Mouse (Mus musculus): ENCODE results near the gene Ripk3. TPM values are rescaled to one million over a fixed set of nuclear protein-coding genes. Genes with fewer than 3 reads are reported as not detected.
"Not testable (repeated sequence)": the region's sequence is repeated elsewhere in the genome, so short reads cannot be mapped to it uniquely, and the experiment has no call there.

Gene Ripk3
- polyA plus RNA-seq, 1 experiment from 2014 or later = 5.9 TPM

- 80% methylated on average over 16 of the region's 16 CpGs for whole genome bisulfite sequencing
- Histone ChIP-seq H3K9me3 (no peaks in the 10 kb centered on the region), H3K4me2 (no peak overlapping the region), H3K9ac (no peak overlapping the region), H3K27ac (no peak overlapping the region), H3K4me3 (replicated peaks) (no peak overlapping the region), H3K27me3 (peaks cover 84% of the 10 kb centered on the region), H3K36me3 (replicated peaks) (no peaks in the 10 kb centered on the region), H3K4me1 (peaks cover 10% of the 10 kb centered on the region)
- no peak for ATAC-seq (ENCODE audit: low FRiP score)
Observed at GRCm38 (mm10) chr14:55769087-55769703, 19.5 kb downstream of the Ripk3 start.

- Histone ChIP-seq H3K36me3 (replicated peaks) (no peaks in the 10 kb centered on the region), H3K27me3 (peaks cover 83% of the 10 kb centered on the region), H3K4me3 (replicated peaks) (no peak overlapping the region), H3K4me1 (peaks cover 10% of the 10 kb centered on the region), H3K4me2 (no peak overlapping the region), H3K9ac (no peak overlapping the region), H3K27ac (no peak overlapping the region), H3K9me3 (no peaks in the 10 kb centered on the region)
- WGBS = 87% methylated on average over 6 of the region's 6 CpGs
- no peak for ATAC-seq (ENCODE audit: low FRiP score)
Observed at GRCm38 (mm10) chr14:55768555-55768954, 20.1 kb downstream of the Ripk3 start.

GRCm38 (mm10) chr14:55767519-55768414 is 20.9 kb downstream of the Ripk3 start:
- Histone ChIP-seq H3K27ac (no peak overlapping the region), H3K36me3 (replicated peaks) (no peaks in the 10 kb centered on the region), H3K9me3 (no peaks in the 10 kb centered on the region), H3K4me3 (replicated peaks) (peak overlapping the region; percentile 42), H3K4me2 (peak overlapping the region; percentile 78), H3K9ac (peak overlapping the region; percentile 59), H3K4me1 (peaks cover 10% of the 10 kb centered on the region), H3K27me3 (peaks cover 86% of the 10 kb centered on the region)
- ATAC-seq (ENCODE audit: low FRiP score) = peak; percentile 75
- WGBS = 11% methylated on average over 52 of the region's 52 CpGs

GRCm38 (mm10) chr14:55765696-55766095 is 23.0 kb downstream of the Ripk3 start, which contains the start of gene Ltb4r1:
Gene Ltb4r1 (plus strand): TSS chr14:55765962.
- no peak for ATAC-seq (ENCODE audit: low FRiP score)
- Histone ChIP-seq H3K36me3 (replicated peaks) (no peaks in the 10 kb centered on the region), H3K4me3 (replicated peaks) (no peak within 1 kb of the TSS), H3K27ac (no peak within 1 kb of the TSS), H3K9ac (no peak within 1 kb of the TSS), H3K4me2 (no peak within 1 kb of the TSS), H3K9me3 (no peaks in the 10 kb centered on the region), H3K27me3 (peaks cover 95% of the 10 kb centered on the region), H3K4me1 (peaks cover 23% of the 10 kb centered on the region)
- WGBS = 69% methylated on average over 4 of the region's 4 CpGs

GRCm38 (mm10) chr14:55763166-55763565 is 25.5 kb downstream of the Ripk3 start:
- Histone ChIP-seq H3K4me1 (peaks cover 22% of the 10 kb centered on the region), H3K9me3 (no peaks in the 10 kb centered on the region), H3K27me3 (peaks cover 77% of the 10 kb centered on the region), H3K27ac (no peak overlapping the region), H3K9ac (no peak overlapping the region), H3K4me2 (no peak overlapping the region), H3K36me3 (replicated peaks) (no peaks in the 10 kb centered on the region), H3K4me3 (replicated peaks) (no peak overlapping the region)
- no peak for ATAC-seq (ENCODE audit: low FRiP score)
- WGBS = 71% methylated on average over 7 of the region's 7 CpGs

- Histone ChIP-seq H3K4me3 (replicated peaks) (peak overlapping the region; percentile 51), H3K4me2 (peak overlapping the region; percentile 94), H3K9me3 (no peaks in the 10 kb centered on the region), H3K36me3 (replicated peaks) (no peaks in the 10 kb centered on the region), H3K27ac (no peak overlapping the region), H3K4me1 (peaks cover 13% of the 10 kb centered on the region), H3K9ac (peak overlapping the region; percentile 59), H3K27me3 (peaks cover 67% of the 10 kb centered on the region)
- peak; percentile 75 for ATAC-seq (ENCODE audit: low FRiP score)
- under 1% methylated on average over 77 of the region's 77 CpGs for WGBS
Observed at GRCm38 (mm10) chr14:55762001-55762821, 26.5 kb downstream of the Ripk3 start.

- Histone ChIP-seq H3K4me2 (peak within 1 kb of the TSS; percentile 94), H3K9me3 (no peaks in the 10 kb centered on the region), H3K4me1 (peaks cover 13% of the 10 kb centered on the region), H3K27ac (no peak within 1 kb of the TSS), H3K4me3 (replicated peaks) (peak within 1 kb of the TSS; percentile 51), H3K9ac (peak within 1 kb of the TSS; percentile 59), H3K27me3 (peaks cover 59% of the 10 kb centered on the region), H3K36me3 (replicated peaks) (peaks cover 3% of the 10 kb centered on the region)
- 66% methylated on average over 6 of the region's 6 CpGs for WGBS
- no peak for ATAC-seq (ENCODE audit: low FRiP score)
Observed at GRCm38 (mm10) chr14:55761163-55761562, 27.5 kb downstream of the Ripk3 start, which contains the start of gene Ltb4r2. Gene Ltb4r2 (plus strand): TSS chr14:55761428.

- Histone ChIP-seq H3K27me3 (peaks cover 49% of the 10 kb centered on the region), H3K36me3 (replicated peaks) (peaks cover 13% of the 10 kb centered on the region), H3K4me2 (peak overlapping the region; percentile 37), H3K4me1 (peaks cover 13% of the 10 kb centered on the region)
- ATAC-seq (ENCODE audit: low FRiP score); H3K27ac ChIP-seq; H3K9me3 ChIP-seq; H3K9ac ChIP-seq; H3K4me3 ChIP-seq (replicated peaks): not testable (repeated sequence)
- under 1% methylated on average over 6 of the region's 6 CpGs for WGBS
Observed at GRCm38 (mm10) chr14:55760156-55760555, 28.5 kb downstream of the Ripk3 start.

GRCm38 (mm10) chr14:55758363-55758784 is 30.3 kb downstream of the Ripk3 start, which contains the start of gene Cideb:
Gene Cideb (minus strand): TSS chr14:55758458.
- Histone ChIP-seq H3K36me3 (replicated peaks) (peaks cover 31% of the 10 kb centered on the region), H3K4me2 (no peak within 1 kb of the TSS)

GRCm38 (mm10) chr14:55757566-55757965 is 31.1 kb downstream of the Ripk3 start:
- Histone ChIP-seq H3K27me3 (peaks cover 24% of the 10 kb centered on the region), H3K9ac (no peak overlapping the region), H3K27ac (no peak overlapping the region), H3K4me1 (peaks cover 11% of the 10 kb centered on the region), H3K4me2 (no peak overlapping the region), H3K9me3 (no peaks in the 10 kb centered on the region), H3K4me3 (replicated peaks) (no peak overlapping the region), H3K36me3 (replicated peaks) (peaks cover 39% of the 10 kb centered on the region)
- 87% methylated on average over 6 of the region's 6 CpGs for WGBS
- no peak for ATAC-seq (ENCODE audit: low FRiP score)

More at GRCm38 (mm10) chr14:55758363-55758784, 30.3 kb downstream of the Ripk3 start, which contains the start of gene Cideb:
- peaks cover 13% of the 10 kb centered on the region for H3K4me1 ChIP-seq
- peaks cover 32% of the 10 kb centered on the region for H3K27me3 ChIP-seq
- H3K4me3 ChIP-seq (replicated peaks) = no peak within 1 kb of the TSS
- H3K27ac ChIP-seq = no peak within 1 kb of the TSS
- H3K9me3 ChIP-seq = no peaks in the 10 kb centered on the region
- H3K9ac ChIP-seq = no peak within 1 kb of the TSS
- no peak for ATAC-seq (ENCODE audit: low FRiP score)
- WGBS = 17% methylated on average over 8 of the region's 8 CpGs

- peaks cover 35% of the 10 kb centered on the region for H3K36me3 ChIP-seq (replicated peaks)
- H3K9me3 ChIP-seq = no peaks in the 10 kb centered on the region
- 93% methylated on average over 10 of the region's 10 CpGs for WGBS
- no peaks in the 10 kb centered on the region for H3K27me3 ChIP-seq
- H3K4me3 ChIP-seq (replicated peaks) = no peak overlapping the region; the same call in 1 of the 2 replicates
- peaks cover 33% of the 10 kb centered on the region for H3K4me1 ChIP-seq
- no peak overlapping the region for H3K9ac ChIP-seq
- no peak for ATAC-seq (ENCODE audit: low FRiP score)
- H3K27ac ChIP-seq = no peak overlapping the region
- H3K4me2 ChIP-seq = peak overlapping the region; percentile 97
Observed at GRCm38 (mm10) chr14:55747051-55747847, 41.4 kb downstream of the Ripk3 start.

Measured in forebrain, embryonic 12.5 days (tissue).